Mouse (Mus musculus): ENCODE data around the gene Lyst.

DNA sequence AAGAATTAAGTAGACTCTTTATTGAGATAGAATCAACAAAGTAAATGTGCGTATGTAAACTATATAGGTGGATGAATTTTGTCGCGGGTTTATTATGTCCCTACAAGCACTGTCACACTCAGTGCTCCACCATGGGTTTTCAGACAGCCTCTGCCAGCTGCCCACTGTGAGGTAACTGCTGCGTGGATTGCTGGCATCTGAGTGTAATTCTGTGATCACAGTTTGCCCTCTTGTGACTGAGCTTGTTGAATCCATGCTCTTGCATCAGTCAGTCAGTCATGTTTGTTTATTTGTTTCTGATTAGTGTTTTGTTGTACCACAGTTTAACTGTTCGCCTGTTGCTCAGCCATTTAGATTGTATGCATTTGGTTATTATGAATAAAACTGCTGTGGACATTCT, 31.3 kb downstream of the Lyst start:
- no peak for TF ChIP-seq POLR2A (IDR thresholded peaks at IDR 0.05; ENCODE audit: control insufficient read depth in 1 of 2, insufficient read depth in 1 of 2, low read depth in 1 of 2, low read length in 2 of 2, poor library complexity in 1 of 2)
- TF ChIP-seq EP300 (IDR thresholded peaks at IDR 0.05; ENCODE audit: low read depth in 1 of 2, low read length in 2 of 2): no peak
- TF ChIP-seq HCFC1 (IDR thresholded peaks at IDR 0.05; ENCODE audit: low read depth, low read length): no peak
- TF ChIP-seq USF1 (IDR thresholded peaks at IDR 0.05; ENCODE audit: low read depth, low read length): no peak
- no peak; the same call in 1 of the 2 replicates for TF ChIP-seq RAD21 (IDR thresholded peaks at IDR 0.05; ENCODE audit: low read depth, low read length)
- no peak for TF ChIP-seq ELF1 (IDR thresholded peaks at IDR 0.05; ENCODE audit: low read depth, low read length)
- TF ChIP-seq CTCF (IDR thresholded peaks at IDR 0.05 in 2 of 3, conservative IDR thresholded peaks at IDR 0.05 in 1 of 3; ENCODE audit: control insufficient read depth in 1 of 3, insufficient read depth in 1 of 3, low read depth in 2 of 3, low read length in 3 of 3, poor library complexity in 1 of 3, severe bottlenecking in 1 of 3): no peak
- no peak for TF ChIP-seq MAFK (IDR thresholded peaks at IDR 0.05; ENCODE audit: borderline replicate concordance, low read depth, low read length)
